8 mouse cellular contexts compared by ENCODE assay signal in the genomic region with DNA sequence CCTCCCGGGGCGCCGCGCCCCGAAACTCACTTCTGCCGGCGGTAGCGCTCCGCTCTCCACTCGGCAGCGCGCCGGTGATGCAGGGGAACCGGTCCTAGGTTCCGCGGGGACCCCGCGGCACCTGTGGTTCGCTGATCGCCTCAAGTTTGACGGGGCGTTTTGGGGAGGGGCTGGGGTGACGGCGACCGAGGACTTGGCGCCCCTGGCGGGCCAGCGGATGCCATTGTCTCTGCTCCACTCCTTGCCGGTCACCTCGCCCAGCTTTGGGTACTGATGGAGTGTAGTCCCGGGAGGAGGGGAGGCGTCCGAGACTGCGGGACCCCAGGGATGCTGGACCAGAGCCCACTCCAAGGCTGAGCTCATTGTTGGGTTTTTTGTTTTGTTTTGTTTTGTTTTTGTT. TPM values are rescaled to one million over a fixed set of nuclear protein-coding genes. Genes with fewer than 3 reads are reported as not detected.
DNase-seq lines count a peak whose midpoint lies in the region; ATAC-seq and TF ChIP-seq lines count a peak whose summit lies in the region.

No protein-coding gene starts in this region.

- peak overlapping the region; percentile 70 for H3K27ac ChIP-seq in embryonic facial prominence, embryonic 11.5 days (replicated peaks; ENCODE audit: low read depth, low read length)
- peak overlapping the region; percentile 79 for H3K27ac ChIP-seq in heart, embryonic 15.5 days
- peak overlapping the region; percentile 57 for H3K27ac ChIP-seq in lung, embryonic 16.5 days (ENCODE audit: low read length)
- H3K27ac ChIP-seq in olfactory bulb, adult 2 months (ENCODE audit: insufficient read depth, low read depth, low read length): no peak overlapping the region

- no peaks in the 10 kb centered on the region for H3K4me1 ChIP-seq in embryonic facial prominence, embryonic 11.5 days (ENCODE audit: control insufficient read depth, insufficient read depth, low read length)
- no peaks in the 10 kb centered on the region for H3K4me1 ChIP-seq in heart, embryonic 15.5 days (replicated peaks)
- H3K4me1 ChIP-seq in lung, embryonic 16.5 days (replicated peaks; ENCODE audit: control insufficient read depth, insufficient read depth, low read length): no peaks in the 10 kb centered on the region
- H3K4me1 ChIP-seq in olfactory bulb, adult 2 months (ENCODE audit: control insufficient read depth, insufficient read depth, low read length): no peaks in the 10 kb centered on the region

- peak; percentile 43 to 76 for DNase-seq in adrenal gland, adult (ENCODE audit: inconsistent age in 2 of 2, low spot score in 1 of 2)
- peak; percentile 47 for DNase-seq in embryonic facial prominence, embryonic 11.5 days (ENCODE audit: low spot score)
- peak; percentile 31 for DNase-seq in kidney, postnatal 14 days

- no peak for TF ChIP-seq POLR2A in olfactory bulb, adult 2 months (IDR thresholded peaks at IDR 0.05; ENCODE audit: insufficient read depth, low read depth, low read length)

- 17% methylated on average over 31 of the region's 34 CpGs for WGBS in embryonic facial prominence, embryonic 11.5 days
- 12% methylated on average over 23 of the region's 34 CpGs for WGBS in heart, embryonic 15.5 days
- 10% methylated on average over 23 of the region's 34 CpGs for WGBS in lung, embryonic 16.5 days
- WGBS in olfactory bulb, adult 2 months: 20% methylated on average over 34 of the region's 34 CpGs

- no peaks in the 10 kb centered on the region for H3K27me3 ChIP-seq in embryonic facial prominence, embryonic 11.5 days (ENCODE audit: control insufficient read depth, insufficient read depth, low read length)
- no peaks in the 10 kb centered on the region for H3K27me3 ChIP-seq in heart, embryonic 15.5 days
- H3K27me3 ChIP-seq in lung, embryonic 16.5 days (ENCODE audit: control insufficient read depth, insufficient read depth, low read depth, low read length): no peaks in the 10 kb centered on the region

- H3K9ac ChIP-seq in embryonic facial prominence, embryonic 11.5 days (replicated peaks; ENCODE audit: low read length): peak overlapping the region; percentile 62
- peak overlapping the region; percentile 68 for H3K9ac ChIP-seq in heart, embryonic 15.5 days
- H3K9ac ChIP-seq in lung, embryonic 16.5 days (ENCODE audit: low read length): peak overlapping the region; percentile 71

- peak overlapping the region; percentile 57 for H3K4me3 ChIP-seq in embryonic facial prominence, embryonic 11.5 days (ENCODE audit: low read depth, low read length)
- H3K4me3 ChIP-seq in heart, embryonic 15.5 days: peak overlapping the region; percentile 75
- peak overlapping the region; percentile 67 for H3K4me3 ChIP-seq in lung, embryonic 16.5 days (ENCODE audit: low read length)
- peak overlapping the region; percentile 85 for H3K4me3 ChIP-seq in olfactory bulb, adult 2 months (ENCODE audit: insufficient read depth, low read depth, low read length)

- H3K4me2 ChIP-seq in embryonic facial prominence, embryonic 11.5 days (ENCODE audit: low read depth, low read length): peak overlapping the region; percentile 48; the same call in 1 of the 2 replicates
- H3K4me2 ChIP-seq in heart, embryonic 15.5 days: peak overlapping the region; percentile 65
- peak overlapping the region; percentile 60 for H3K4me2 ChIP-seq in lung, embryonic 16.5 days (ENCODE audit: low read depth, low read length)

- H3K36me3 ChIP-seq in embryonic facial prominence, embryonic 11.5 days (replicated peaks; ENCODE audit: control insufficient read depth, insufficient read depth, low read depth, low read length): no peaks in the 10 kb centered on the region
- no peaks in the 10 kb centered on the region for H3K36me3 ChIP-seq in heart, embryonic 15.5 days
- no peaks in the 10 kb centered on the region for H3K36me3 ChIP-seq in lung, embryonic 16.5 days (ENCODE audit: control insufficient read depth, insufficient read depth, low read length)

- no peak for TF ChIP-seq CTCF in olfactory bulb, adult 2 months (IDR thresholded peaks at IDR 0.05; ENCODE audit: insufficient read depth, low read depth, low read length)

- H3K9me3 ChIP-seq in embryonic facial prominence, embryonic 11.5 days (replicated peaks; ENCODE audit: control insufficient read depth, low read length): no peaks in the 10 kb centered on the region
- no peaks in the 10 kb centered on the region for H3K9me3 ChIP-seq in heart, embryonic 15.5 days (replicated peaks)
- no peaks in the 10 kb centered on the region for H3K9me3 ChIP-seq in lung, embryonic 16.5 days (ENCODE audit: control insufficient read depth, low read length)

- peak; percentile 5 for ATAC-seq in CD4-positive, CD25-positive, alpha-beta regulatory T cell, adult 4 months
- ATAC-seq in embryonic facial prominence, embryonic 11.5 days (replicated peaks; ENCODE audit: insufficient number of reproducible peaks, low FRiP score, low TSS enrichment, low read depth): peak; percentile 40
- ATAC-seq in heart, embryonic 15.5 days (replicated peaks; ENCODE audit: insufficient number of reproducible peaks, insufficient read depth, low FRiP score, low read depth): peak; percentile 20; the same call in 1 of the 2 replicates
- peak; percentile 41 for ATAC-seq in lung, embryonic 16.5 days (ENCODE audit: low read depth)
- ATAC-seq in megakaryocyte-erythroid progenitor cell, adult 5-6 weeks (replicated peaks; ENCODE audit: low FRiP score, low TSS enrichment, poor library complexity, severe bottlenecking): no peak

RNA-seq across cellular contexts. Expression of gene Ap1s2, which starts 0.6 kb away (rescaled TPM):
- polyA plus RNA-seq in CD4-positive, CD25-positive, alpha-beta regulatory T cell, adult 4 months (2017; shearing (Covaris generic)): 10 to 100 TPM; 15.3 to 22.9 TPM
- polyA plus RNA-seq in embryonic facial prominence, embryonic 11.5 days (2014; fragmentation: Nextera tagmentation; extraction: Ambion mirVana): 28.9 and 32.1 TPM in 2 replicates
- polyA plus RNA-seq in heart, embryonic 15.5 days (2015; fragmentation: Nextera tagmentation; extraction: Ambion mirVana): 16.4 and 18.7 TPM in 2 replicates
- 25.5 and 27.5 TPM in 2 replicates for polyA plus RNA-seq in lung, embryonic 16.5 days (2015; fragmentation: Nextera tagmentation; extraction: Ambion mirVana)
- not detected in 2 replicates for polyA plus RNA-seq in olfactory bulb, adult 2 months (2012; ENCODE audit: insufficient read depth, insufficient read length, low replicate concordance, missing spikeins)
- 0.87 and 1.4 TPM in 2 replicates for total RNA-seq in megakaryocyte-erythroid progenitor cell, adult 5-6 weeks (2014; fragmentation: Nextera tagmentation)
- total RNA-seq in megakaryocyte-erythroid progenitor cell, adult 5-6 weeks (2017): 5.4 and 5.9 TPM in 2 replicates

RNA-seq across cellular contexts. Expression of gene Zrsr2, which starts 49.1 kb away (rescaled TPM):
- polyA plus RNA-seq in CD4-positive, CD25-positive, alpha-beta regulatory T cell, adult 4 months (2017; shearing (Covaris generic)): 10 to 100 TPM; 39.8 to 45.1 TPM
- 59.5 and 67.6 TPM in 2 replicates for polyA plus RNA-seq in embryonic facial prominence, embryonic 11.5 days (2014; fragmentation: Nextera tagmentation; extraction: Ambion mirVana)
- polyA plus RNA-seq in heart, embryonic 15.5 days (2015; fragmentation: Nextera tagmentation; extraction: Ambion mirVana): 26.3 and 27.8 TPM in 2 replicates
- polyA plus RNA-seq in lung, embryonic 16.5 days (2015; fragmentation: Nextera tagmentation; extraction: Ambion mirVana): 45.2 and 51.0 TPM in 2 replicates
- not detected in 2 replicates for polyA plus RNA-seq in olfactory bulb, adult 2 months (2012; ENCODE audit: insufficient read depth, insufficient read length, low replicate concordance, missing spikeins)
- 29.5 and 31.6 TPM in 2 replicates for total RNA-seq in megakaryocyte-erythroid progenitor cell, adult 5-6 weeks (2014; fragmentation: Nextera tagmentation)
- 63.0 and 91.8 TPM in 2 replicates for total RNA-seq in megakaryocyte-erythroid progenitor cell, adult 5-6 weeks (2017)

Comparison
In these comparisons a context has a peak if more than half of its experiments do, and no peak if none do; other contexts are left out.
1. RNA of gene Zrsr2, which starts 49.1 kb away (polyA plus RNA-seq): 59.5 to 67.6 TPM in embryonic facial prominence, embryonic 11.5 days, 45.2 to 51.0 TPM in lung, embryonic 16.5 days, 39.8 to 45.1 TPM in CD4-positive, CD25-positive, alpha-beta regulatory T cell, adult 4 months and 26.3 to 27.8 TPM in heart, embryonic 15.5 days; not detected in olfactory bulb, adult 2 months; every median in the first group is over 10 times any median in the second.
2. Peak in every context shown above with its lines, with median percentiles within 50 percentile points of each other: DNase-seq, H3K4me2 ChIP-seq, H3K4me3 ChIP-seq and H3K9ac ChIP-seq.